ENCODE assay signal across 14 mouse cellular contexts in the genomic region with DNA sequence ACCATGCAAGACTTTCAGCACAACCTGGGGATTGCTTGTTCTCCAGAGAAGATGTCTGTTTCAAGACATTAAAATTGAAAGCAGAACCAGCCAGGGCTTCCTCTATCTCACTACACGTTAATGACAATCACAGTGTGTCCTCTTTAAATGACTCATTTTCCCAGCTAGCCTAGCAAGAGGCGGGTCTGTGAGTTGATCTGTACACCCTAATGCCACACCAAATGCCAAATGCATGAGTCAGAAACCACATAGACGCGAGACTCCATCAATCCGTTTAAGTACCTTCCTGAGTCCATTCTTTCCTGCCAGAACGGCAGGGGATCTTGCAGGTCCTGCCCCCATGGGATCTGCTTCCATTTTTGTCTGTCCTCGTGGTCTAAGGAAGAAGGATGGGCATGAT. TPM values are rescaled to one million over a fixed set of nuclear protein-coding genes. Genes with fewer than 3 reads are reported as not detected.
DNase-seq lines count a peak whose midpoint lies in the region; ATAC-seq and TF ChIP-seq lines count a peak whose summit lies in the region.
"Had no signal": no experiment of that assay in that cellular context is flagged by ENCODE, and none has a peak within 500 bp of the region (broad histone marks: within the 10 kb centered on the region; RNA-seq: fewer than 3 reads in every experiment).

No protein-coding gene starts in this region.

- ATAC-seq in megakaryocyte progenitor cell, adult 5-6 weeks (replicated peaks; ENCODE audit: poor library complexity) = peak; percentile 95
- ATAC-seq: hindbrain, postnatal 0 days; midbrain, embryonic 13.5 days had no signal

- no peak overlapping the region for H3K4me3 ChIP-seq in bone marrow, adult 2 months (replicated peaks; ENCODE audit: control insufficient read depth, low read depth, low read length)
- H3K4me3 ChIP-seq: limb, embryonic 10.5 days; midbrain, embryonic 13.5 days; neural tube, embryonic 13.5 days had no signal

- H3K27ac ChIP-seq in bone marrow, adult 2 months (ENCODE audit: control insufficient read depth, insufficient read depth, low read depth, low read length, poor library complexity) = peak overlapping the region; percentile 19; the same call in 1 of the 2 replicates
- H3K27ac ChIP-seq: hindbrain, postnatal 0 days; limb, embryonic 10.5 days; midbrain, embryonic 13.5 days; neural tube, embryonic 13.5 days had no signal

- H3K4me1 ChIP-seq in bone marrow, adult 2 months (ENCODE audit: control insufficient read depth, insufficient read depth, low read length) = peaks cover 3% of the 10 kb centered on the region; the same call in 1 of the 2 replicates
- H3K4me1 ChIP-seq: limb, embryonic 10.5 days; midbrain, embryonic 13.5 days; neural tube, embryonic 13.5 days had no signal

- no peak for TF ChIP-seq POLR2A in bone marrow, adult 2 months (IDR thresholded peaks at IDR 0.05; ENCODE audit: borderline replicate concordance, control insufficient read depth, low read depth, low read length)

- no peak for TF ChIP-seq CTCF in bone marrow, adult 2 months (IDR thresholded peaks at IDR 0.05; ENCODE audit: control insufficient read depth, insufficient read depth, low read length)

- peak; percentile 11 to 60 for DNase-seq in adrenal gland, postnatal 36 days
- no peak for DNase-seq in adrenal gland, adult 8-10 months
- DNase-seq in A20 (ENCODE audit: low read depth, low spot score) = peak; percentile 82
- no peak for DNase-seq in thymus, postnatal 10 days (ENCODE audit: low spot score in 2 of 2)
- DNase-seq in left cerebral cortex, postnatal 14 days (ENCODE audit: low spot score in 2 of 2) = no peak
- no peak for DNase-seq in gastrocnemius, postnatal 4 days (ENCODE audit: low spot score in 2 of 2)
- DNase-seq: kidney, postnatal 14 days; right cerebral cortex, adult 18-20 months had no signal

- 26% methylated on average over 7 of the region's 7 CpGs for WGBS in bone marrow, adult 2 months

- intact Hi-C loops in left cerebral cortex, postnatal 14 days (cut with DNase I) = no loop called here

RNA-seq across cellular contexts. Expression of gene Rubcnl, which starts 29.4 kb away (rescaled TPM):
- 1 to 10 TPM in 1 of 2 experiments, under 1 TPM in 1; 0.63 to 3.2 TPM for total RNA-seq in adrenal gland, postnatal 36 days (2021)
- total RNA-seq in adrenal gland, adult 8-10 months (2022) = 10 to 100 TPM in 1 of 4 experiments, 1 to 10 TPM in 2, under 1 TPM in 1; 0.41 to 10.9 (median 4.6) TPM
- 8.8 and 14.0 TPM in 2 replicates for polyA plus RNA-seq in bone marrow, adult 2 months (2011; ENCODE audit: insufficient read depth, insufficient read length, low replicate concordance, missing spikeins)
- 2.2 and 2.4 TPM in 2 replicates for total RNA-seq in megakaryocyte progenitor cell, adult 5-6 weeks (2015)
- 1.4 and 2.3 TPM in 2 replicates for total RNA-seq in megakaryocyte progenitor cell, adult 5-6 weeks (2017)
- total RNA-seq in left cerebral cortex, postnatal 14 days (2021) = 1 to 10 TPM; 1.3 to 1.5 TPM
- total RNA-seq in gastrocnemius, postnatal 4 days (2021) = under 1 TPM; 0.32 to 0.60 TPM

Comparison
In these comparisons a context has a peak if more than half of its experiments do, and no peak if none do; other contexts are left out.
1. DNase-seq: peak in adrenal gland, postnatal 36 days (2 of 2) and A20 (single experiment); none in adrenal gland, adult 8-10 months (single experiment), thymus, postnatal 10 days (0 of 2), left cerebral cortex, postnatal 14 days (0 of 2) and gastrocnemius, postnatal 4 days (0 of 2).